Mouse (Mus musculus) CD4-positive, CD25-positive, alpha-beta regulatory T cell, adult 2 months (primary cell): ENCODE results near the gene Klhl5.

Experiments
- DNase-seq: peaks from one replicate; pipeline ENCODE4 v3.0.0-alpha.2; 2012; ENCODE audit warnings: low read depth, low spot score

The Klhl5 gene

GRCm38 (mm10) chr5:65145499-65146101 lies 38.3 kb downstream of the Klhl5 start:
- DNase-seq = no peak

- DNase-seq = no peak
These were observed 39.4 kb downstream of the Klhl5 start for GRCm38 (mm10) chr5:65146749-65147148.

GRCm38 (mm10) chr5:65149706-65150105 lies 42.4 kb downstream of the Klhl5 start:
- DNase-seq = no peak

GRCm38 (mm10) chr5:65150376-65150955 lies 43.1 kb downstream of the Klhl5 start:
- DNase-seq = no peak

- DNase-seq = no peak
These were observed 43.9 kb downstream of the Klhl5 start for GRCm38 (mm10) chr5:65151276-65151675.

GRCm38 (mm10) chr5:65151767-65152166 lies 44.4 kb downstream of the Klhl5 start:
- no peak for DNase-seq

- peak; percentile 47 for DNase-seq
These were observed 46.9 kb downstream of the Klhl5 start for GRCm38 (mm10) chr5:65154287-65154686.

GRCm38 (mm10) chr5:65156853-65157252 lies 49.5 kb downstream of the Klhl5 start:
- peak; percentile 63 for DNase-seq

- no peak for DNase-seq
These were observed 50.4 kb downstream of the Klhl5 start for GRCm38 (mm10) chr5:65157412-65158381.

- DNase-seq = no peak
These were observed 51.5 kb downstream of the Klhl5 start for GRCm38 (mm10) chr5:65158696-65159305.

GRCm38 (mm10) chr5:65163001-65163400 lies 55.7 kb downstream of the Klhl5 start:
- no peak for DNase-seq

- DNase-seq = no peak
These were observed 56.3 kb downstream of the Klhl5 start for GRCm38 (mm10) chr5:65163489-65164092.

- no peak for DNase-seq
These were observed 62.9 kb downstream of the Klhl5 start for GRCm38 (mm10) chr5:65170206-65170605.

GRCm38 (mm10) chr5:65175035-65175917 lies 67.9 kb downstream of the Klhl5 start:
- no peak for DNase-seq

GRCm38 (mm10) chr5:65175918-65176484 lies 68.7 kb downstream of the Klhl5 start:
- DNase-seq = no peak

GRCm38 (mm10) chr5:65177026-65177514 lies 69.7 kb downstream of the Klhl5 start:
- no peak for DNase-seq

GRCm38 (mm10) chr5:65178477-65178876 lies 71.1 kb downstream of the Klhl5 start:
- no peak for DNase-seq

GRCm38 (mm10) chr5:65181160-65181793 lies 73.9 kb downstream of the Klhl5 start:
- no peak for DNase-seq

GRCm38 (mm10) chr5:65181794-65182169 lies 74.4 kb downstream of the Klhl5 start:
- no peak for DNase-seq

- DNase-seq = no peak
These were observed 74.9 kb downstream of the Klhl5 start for GRCm38 (mm10) chr5:65182268-65182667.
